Mouse (Mus musculus) brain, embryonic 18.5 days (tissue): ENCODE measurements around the gene Tor1aip1.
"Not testable (repeated sequence)": the region's sequence is repeated elsewhere in the genome, so short reads cannot be mapped to it uniquely, and the experiment has no call there.

Experiments
- DNase-seq: peaks from one replicate; pipeline ENCODE4 v3.0.0-alpha.2; 2012; ENCODE audit warnings: low read depth, low spot score

Tor1aip1 gene

DNA sequence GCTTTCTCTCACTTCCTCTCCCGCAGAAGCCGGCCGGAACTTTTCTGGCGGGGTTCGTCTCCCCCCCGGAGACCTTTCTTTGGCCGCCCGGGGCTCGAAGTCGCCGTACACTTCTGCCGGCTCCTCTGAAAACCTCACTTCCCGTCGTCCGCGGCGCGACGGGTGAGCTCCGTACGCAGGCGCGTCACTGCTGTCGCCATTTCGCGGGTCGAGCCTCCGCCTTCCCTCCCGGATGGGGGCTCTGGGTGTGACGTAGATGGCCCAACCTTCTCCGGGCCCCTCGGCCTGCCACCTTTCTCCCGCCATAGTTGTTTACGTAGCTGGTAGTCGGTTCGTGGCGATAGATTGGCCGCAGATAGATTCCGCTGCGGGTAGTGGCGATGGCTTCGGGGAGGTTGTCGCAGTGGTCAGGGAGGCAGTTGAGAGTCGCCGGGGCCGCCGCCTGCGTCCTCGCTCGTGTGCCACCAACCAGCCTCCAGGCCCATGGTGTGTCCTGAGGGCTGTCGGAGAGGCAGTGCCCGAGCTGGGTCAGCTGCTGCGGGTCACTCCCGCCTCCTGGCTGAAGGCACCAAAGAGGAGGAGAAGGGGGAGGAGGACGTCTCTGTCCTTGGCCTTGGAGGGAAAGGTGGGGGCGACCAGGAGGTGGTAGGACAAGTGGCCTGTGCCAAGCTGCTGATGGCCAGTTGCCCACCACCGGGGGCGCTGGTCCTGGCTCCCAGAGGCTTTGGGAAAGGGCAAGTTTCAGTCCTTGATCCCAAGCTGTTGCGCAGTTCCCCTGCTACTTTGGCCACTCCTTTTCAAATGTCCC is at the start of gene Tor1aip1:
TSS of gene Tor1aip1 (minus strand) at position 551 of the 808 bp plus-strand sequence.
- DNase-seq = peak; percentile 95

DNA sequence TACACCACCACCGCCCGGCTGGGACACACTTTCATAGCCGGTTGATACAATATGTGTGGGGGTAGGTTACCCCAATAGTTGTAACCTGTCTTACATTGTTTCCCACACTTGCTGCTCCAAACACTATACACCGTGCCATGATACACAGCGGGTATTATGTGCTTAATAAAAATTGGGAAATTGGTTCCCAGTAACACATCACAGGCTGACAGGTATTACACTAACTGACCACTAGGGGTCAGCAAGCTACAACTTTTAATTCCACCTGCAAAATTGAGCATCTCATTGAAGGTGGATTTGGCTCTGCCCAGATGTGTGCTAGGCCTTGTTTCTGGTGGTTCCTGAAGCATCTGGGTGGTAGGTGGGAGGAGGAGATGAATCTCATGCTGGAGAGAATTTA is 49.5 kb upstream of the Tor1aip1 start:
- DNase-seq = peak; percentile 42

- DNase-seq = no peak
Measured at GRCm38 (mm10) chr1:156084603-156085002, 48.3 kb upstream of the Tor1aip1 start.

GRCm38 (mm10) chr1:156077655-156078054 is 41.4 kb upstream of the Tor1aip1 start:
- DNase-seq = no peak

DNA sequence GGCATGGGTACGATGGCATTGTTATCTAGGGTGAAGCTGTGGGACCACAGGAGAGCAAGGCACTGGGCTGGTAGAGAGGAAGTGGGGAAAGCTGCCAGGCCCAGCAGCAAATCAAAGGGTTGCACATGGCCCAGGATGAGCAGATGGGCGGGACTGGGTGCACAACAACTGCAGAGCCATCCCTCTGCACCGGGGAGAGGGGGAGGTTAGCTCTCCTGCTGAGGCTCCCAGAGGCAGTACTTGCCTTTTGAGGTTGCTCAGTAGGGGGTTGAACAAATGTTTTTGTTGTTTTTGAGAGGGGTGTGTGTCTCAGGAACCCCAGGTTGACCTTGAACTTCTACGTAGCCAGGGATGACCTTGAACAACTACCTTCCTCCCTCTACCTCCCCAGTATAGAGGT is 40.2 kb upstream of the Tor1aip1 start:
- no peak for DNase-seq

GRCm38 (mm10) chr1:156074575-156074974 is 38.3 kb upstream of the Tor1aip1 start:
- no peak for DNase-seq

GRCm38 (mm10) chr1:156073169-156073821 is 37.0 kb upstream of the Tor1aip1 start:
- DNase-seq = no peak

GRCm38 (mm10) chr1:156070106-156070505 is 33.8 kb upstream of the Tor1aip1 start:
- DNase-seq = no peak

GRCm38 (mm10) chr1:156066133-156066532 is 29.9 kb upstream of the Tor1aip1 start:
- DNase-seq = no peak

- no peak for DNase-seq
Measured at GRCm38 (mm10) chr1:156062193-156062592, 25.9 kb upstream of the Tor1aip1 start.

- DNase-seq = no peak
Measured at GRCm38 (mm10) chr1:156058207-156058606, 21.9 kb upstream of the Tor1aip1 start.

GRCm38 (mm10) chr1:156046688-156047087 is 10.4 kb upstream of the Tor1aip1 start:
- no peak for DNase-seq

- no peak for DNase-seq
Measured at GRCm38 (mm10) chr1:156044211-156044611, 7.9 kb upstream of the Tor1aip1 start.

DNA sequence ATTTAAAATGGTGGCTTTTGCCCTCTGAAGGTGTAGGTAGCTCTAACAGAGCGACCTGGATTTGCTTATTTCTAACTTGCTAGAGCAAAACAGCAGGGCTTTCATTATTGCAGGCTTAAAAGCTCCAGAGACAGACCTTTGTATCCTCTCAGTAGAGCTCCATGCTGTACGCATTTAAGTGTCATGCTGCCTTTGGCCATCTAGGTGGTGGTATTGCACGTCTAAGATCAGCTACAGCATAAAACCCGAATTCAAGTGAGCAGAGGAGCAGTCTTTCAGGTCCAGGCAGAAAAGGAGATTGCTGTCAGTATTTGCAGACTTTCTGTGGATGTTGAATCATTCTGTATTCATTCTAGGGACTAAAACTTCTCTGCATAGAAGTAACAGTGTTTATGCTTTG is 6.7 kb upstream of the Tor1aip1 start:
- no peak for DNase-seq

GRCm38 (mm10) chr1:156042481-156042880 is 6.2 kb upstream of the Tor1aip1 start:
- DNase-seq = no peak

DNA sequence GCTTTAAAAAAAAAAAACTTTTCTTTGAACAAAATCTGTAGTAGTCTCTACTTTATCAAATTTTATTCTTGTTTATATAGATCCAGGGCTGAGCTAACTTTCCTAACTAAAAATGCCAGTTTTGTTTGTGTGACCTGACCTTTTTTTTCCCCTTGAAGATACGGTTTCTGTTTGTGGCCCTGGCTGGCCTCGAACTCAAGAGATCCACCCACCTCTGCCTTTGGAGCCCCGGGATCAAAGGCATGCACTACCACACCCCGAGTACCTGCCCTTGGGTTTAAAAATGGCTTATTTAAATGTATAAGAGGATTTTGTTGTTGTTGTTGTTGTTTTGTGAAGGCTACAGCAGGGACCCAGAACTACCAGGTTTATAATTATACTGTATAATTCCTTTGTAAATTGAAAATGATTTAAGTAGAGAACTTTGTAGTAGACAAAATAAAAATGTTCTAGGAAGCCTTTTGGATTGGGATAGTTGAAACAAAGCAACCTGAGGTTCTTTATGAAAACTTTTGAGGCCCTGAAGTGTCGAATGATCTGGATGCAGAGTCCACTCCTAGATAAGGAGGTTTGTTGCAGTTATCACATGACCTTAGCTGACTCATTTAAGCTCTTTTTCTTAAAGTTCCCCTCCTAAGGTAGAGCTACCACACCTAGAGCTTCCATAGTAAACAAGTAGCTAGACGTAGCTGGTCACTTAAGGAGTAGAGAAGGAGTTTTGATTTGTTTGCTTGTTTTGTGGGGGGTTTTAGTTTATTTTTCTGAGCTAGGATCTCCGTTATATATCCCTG is 5.4 kb upstream of the Tor1aip1 start:
- DNase-seq = no peak

GRCm38 (mm10) chr1:156040731-156041401 is 4.6 kb upstream of the Tor1aip1 start:
- DNase-seq = peak; percentile 77

- DNase-seq = not testable (repeated sequence)
Measured at GRCm38 (mm10) chr1:156039989-156040388, 3.7 kb upstream of the Tor1aip1 start.

DNA sequence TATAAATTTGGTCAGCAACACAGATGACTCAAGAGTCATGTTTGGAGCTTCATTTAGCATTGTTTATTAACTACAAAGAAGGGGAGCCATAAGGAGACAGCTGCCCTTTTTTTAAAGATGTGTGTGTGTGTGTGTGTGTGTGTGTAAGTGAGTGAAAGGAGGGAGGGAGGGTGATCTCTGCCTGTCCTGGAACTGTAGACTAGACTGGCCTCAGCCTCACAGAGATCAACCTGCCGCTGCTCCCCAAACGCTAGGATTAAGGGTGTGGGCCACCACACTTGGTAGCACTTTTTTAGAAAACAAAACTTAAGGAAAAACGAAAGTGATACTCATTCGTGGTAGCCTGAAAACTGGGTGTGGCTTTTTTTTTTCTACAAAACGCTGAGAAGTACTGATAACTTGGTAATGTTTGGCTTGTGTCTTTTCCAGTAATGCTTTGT is 884 bp upstream of the Tor1aip1 start:
- no peak for DNase-seq

GRCm38 (mm10) chr1:156035269-156035929 is 881 bp downstream of the Tor1aip1 start, which contains the start of gene Tor1aip2:
TSS of gene Tor1aip2 (plus strand) at chr1:156035403.
- no peak for DNase-seq

DNA sequence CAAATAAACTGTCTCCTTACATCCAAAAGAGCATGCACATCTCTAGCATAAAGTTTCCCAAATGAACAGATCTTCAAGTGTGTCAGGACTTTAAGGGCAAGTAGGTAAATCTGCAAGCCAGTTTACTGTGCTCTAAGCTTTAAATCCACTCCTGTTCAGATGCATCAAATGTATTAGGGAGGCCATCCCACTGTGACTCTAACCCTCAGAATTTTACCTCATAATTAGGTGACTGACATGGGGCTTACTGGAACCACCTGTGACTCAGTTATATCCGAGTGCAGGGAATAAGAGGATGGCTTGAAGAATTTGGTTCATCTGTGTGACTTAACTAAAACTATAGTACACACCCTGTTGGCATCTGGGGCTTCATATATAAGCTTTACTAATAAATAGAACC is 1.6 kb downstream of the Tor1aip1 start:
- DNase-seq = no peak
